Mouse (Mus musculus) testis, adult 2 months (tissue): ENCODE measurements around the gene Smndc1.

ENCODE experiments used
- CTCF ChIP-seq: fragments of 200-500 bp; IDR thresholded peaks from 2 replicates; pipeline ENCODE4 v1.5.1; 2012; ENCODE audit warnings: low read depth, mild to moderate bottlenecking, inconsistent platforms, low read length, moderate library complexity; ENCODE audit not compliant: control insufficient read depth, insufficient read depth, insufficient replicate concordance
- POLR2A ChIP-seq: fragments of 200-500 bp; IDR thresholded peaks from 2 replicates; pipeline ENCODE4 v1.6.1; 2012; ENCODE audit warnings: low read depth, mild to moderate bottlenecking, inconsistent platforms, low read length, moderate library complexity; ENCODE audit not compliant: control insufficient read depth

GRCm38 (mm10) chr19:53391787-53392186 lies 1.4 kb upstream of the Smndc1 start:
- TF ChIP-seq CTCF (no peak), POLR2A (no peak)
